Mouse (Mus musculus) erythroblast, embryonic 14.5 days (primary cell): ENCODE results near the gene Xcr1.

Experiments
- GATA1 ChIP-seq: IDR thresholded peaks from 2 replicates; pipeline ENCODE4 v1.6.1; 2012; ENCODE audit warnings: low read length, inconsistent platforms, mixed read lengths
- TAL1 ChIP-seq: IDR thresholded peaks from 3 replicates; pipeline ENCODE4 v1.6.1; 2012; ENCODE audit warnings: low read length, inconsistent platforms, mixed read lengths

- no peak for TF ChIP-seq GATA1
- TF ChIP-seq TAL1: no peak
These were observed 11.1 kb downstream of the Xcr1 start for GRCm38 (mm10) chr9:123850705-123851061.
